In the genomic region with DNA sequence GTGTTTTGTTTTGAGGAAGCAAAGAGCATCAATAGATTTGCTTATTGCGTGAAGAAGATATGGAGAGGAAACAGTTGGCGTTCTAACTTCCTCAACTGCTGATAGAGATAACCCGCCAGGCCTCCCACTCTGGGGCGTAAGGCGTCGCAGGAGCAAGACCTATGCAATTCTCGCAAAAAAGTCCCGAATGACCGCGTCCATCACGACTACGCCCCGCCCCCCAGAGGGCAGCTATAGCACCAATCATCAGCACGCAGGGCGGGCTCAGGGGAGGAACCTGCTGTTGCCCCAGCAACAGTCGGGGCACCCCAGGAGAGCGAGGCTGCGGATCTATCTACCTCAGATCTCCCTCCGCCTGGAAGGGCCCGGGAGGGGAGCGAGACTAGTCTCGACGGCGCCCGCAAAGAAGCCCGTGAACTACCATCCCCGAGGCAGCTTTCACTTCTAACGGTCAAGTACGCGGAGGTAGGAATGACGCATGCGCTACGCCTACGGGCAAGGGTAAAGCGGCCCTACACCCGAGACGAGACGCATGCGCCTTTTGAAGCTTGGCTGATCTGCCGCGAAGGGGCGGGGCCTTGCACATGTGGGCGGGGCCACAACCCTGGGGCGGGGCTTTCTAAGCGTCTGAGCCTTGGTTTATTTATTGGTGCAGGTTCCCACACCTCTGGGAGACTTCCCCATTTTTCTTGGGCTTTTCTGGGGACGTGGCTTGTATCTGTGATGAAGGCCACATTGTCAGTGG, we compare ENCODE assay signal across 8 mouse cellular contexts. TPM values are rescaled to one million over a fixed set of nuclear protein-coding genes. Genes with fewer than 3 reads are reported as not detected.
DNase-seq lines count a peak whose midpoint lies in the region; ATAC-seq and TF ChIP-seq lines count a peak whose summit lies in the region.

Gene B9d2 (plus strand): TSS at position 267 of the 745 bp plus-strand sequence.

- no peaks in the 10 kb centered on the region for H3K9me3 ChIP-seq in G1E (replicated peaks)
- no peaks in the 10 kb centered on the region for H3K9me3 ChIP-seq in forebrain, postnatal 0 days (ENCODE audit: low read length)
- H3K9me3 ChIP-seq in lung, embryonic 15.5 days: no peaks in the 10 kb centered on the region

- H3K36me3 ChIP-seq in G1E (replicated peaks): peaks cover 36% of the 10 kb centered on the region
- no peaks in the 10 kb centered on the region for H3K36me3 ChIP-seq in forebrain, postnatal 0 days (ENCODE audit: insufficient read depth)
- no peaks in the 10 kb centered on the region for H3K36me3 ChIP-seq in lung, embryonic 15.5 days

- peak within 1 kb of the TSS; percentile 77 for H3K4me3 ChIP-seq in G1E (ENCODE audit: low read depth, low read length)
- peak within 1 kb of the TSS; percentile 56 for H3K4me3 ChIP-seq in forebrain, postnatal 0 days (ENCODE audit: low read depth, low read length)
- peak within 1 kb of the TSS; percentile 54 for H3K4me3 ChIP-seq in lung, embryonic 15.5 days

- TF ChIP-seq CTCF in G1E (IDR thresholded peaks at IDR 0.05; ENCODE audit: low read depth, low read length): no peak
- peak; percentile 37 for TF ChIP-seq CTCF in forebrain, postnatal 0 days (IDR thresholded peaks at IDR 0.05; ENCODE audit: low read depth)

- under 1% methylated on average over 46 of the region's 46 CpGs for WGBS in forebrain, postnatal 0 days
- WGBS in lung, embryonic 15.5 days: under 1% methylated on average over 46 of the region's 46 CpGs

- H3K27me3 ChIP-seq in G1E (ENCODE audit: insufficient read depth, low read length): no peaks in the 10 kb centered on the region
- H3K27me3 ChIP-seq in forebrain, postnatal 0 days (ENCODE audit: insufficient read depth, low read length): 0 out of 2 replicates have a peak, but pooled peaks cover under 1% of the 10 kb centered on the region
- H3K27me3 ChIP-seq in lung, embryonic 15.5 days: peaks cover 8% of the 10 kb centered on the region

- peaks cover 73% of the 10 kb centered on the region for H3K4me1 ChIP-seq in G1E (ENCODE audit: insufficient read depth, low read depth, low read length)
- peaks cover 16% of the 10 kb centered on the region for H3K4me1 ChIP-seq in forebrain, postnatal 0 days (ENCODE audit: insufficient read depth)
- H3K4me1 ChIP-seq in lung, embryonic 15.5 days: peaks cover 25% of the 10 kb centered on the region

- peak; percentile 62 for ATAC-seq in G1E (ENCODE audit: extremely low read depth, insufficient number of reproducible peaks, low FRiP score, poor library complexity, severe bottlenecking)
- ATAC-seq in forebrain, postnatal 0 days: peak; percentile 96
- ATAC-seq in lung, embryonic 15.5 days (ENCODE audit: borderline replicate concordance, extremely low read depth, low FRiP score, low TSS enrichment): peak; percentile 96

- peak within 1 kb of the TSS; percentile 91 for H3K27ac ChIP-seq in forebrain, postnatal 0 days (ENCODE audit: low read depth, low read length)
- H3K27ac ChIP-seq in lung, embryonic 15.5 days: peak within 1 kb of the TSS; percentile 86

- H3K9ac ChIP-seq in forebrain, postnatal 0 days: peak within 1 kb of the TSS; percentile 63
- peak within 1 kb of the TSS; percentile 40 for H3K9ac ChIP-seq in lung, embryonic 15.5 days

- peak within 1 kb of the TSS; percentile 49 for H3K4me2 ChIP-seq in forebrain, postnatal 0 days (ENCODE audit: low read depth)
- H3K4me2 ChIP-seq in lung, embryonic 15.5 days: peak within 1 kb of the TSS; percentile 57

- peak; percentile 85 for DNase-seq in G1E (ENCODE audit: low spot score)
- peak; percentile 90 to 91 for DNase-seq in cerebellum, adult 18-20 months
- peak; percentile 96 for DNase-seq in forebrain, postnatal 0 days
- peak; percentile 97 for DNase-seq in heart, postnatal 4 days
- peak; percentile 92 to 94 for DNase-seq in layer of hippocampus, adult 8-10 months (ENCODE audit: low spot score in 2 of 2)
- peak; percentile 88 for DNase-seq in ovary, adult 18-20 months (ENCODE audit: low spot score)
- DNase-seq in thymus, postnatal 0 days (ENCODE audit: low spot score): peak; percentile 97

RNA-seq across cellular contexts. Expression of gene B9d2, which starts in this region (rescaled TPM):
- total RNA-seq in G1E (2014; fragmentation: Nextera tagmentation): 21.1 and 26.3 TPM in 2 replicates
- total RNA-seq in G1E (2017): 49.8 and 65.1 TPM in 2 replicates
- 119 and 131 TPM in 2 replicates for polyA plus RNA-seq in G1E (2012)
- total RNA-seq in forebrain, postnatal 0 days (2014; rRNA removed): 15.7 and 15.8 TPM in 2 replicates
- polyA plus RNA-seq in forebrain, postnatal 0 days (2015; fragmentation: Nextera tagmentation; extraction: Ambion mirVana): 58.2 and 60.1 TPM in 2 replicates
- 10 to 100 TPM; 15.5 to 16.4 TPM for total RNA-seq in heart, postnatal 4 days (2021)
- 10 to 100 TPM; 21.0 to 23.9 (median 21.8) TPM for total RNA-seq in layer of hippocampus, adult 8-10 months (2022)
- 26.8 and 30.9 TPM in 2 replicates for polyA plus RNA-seq in lung, embryonic 15.5 days (2015; fragmentation: Nextera tagmentation; extraction: Ambion mirVana)
- polyA plus RNA-seq in thymus, postnatal 0 days (2015; fragmentation: Nextera tagmentation; extraction: Ambion mirVana): 67.9 and 68.3 TPM in 2 replicates

Comparison
In these comparisons a context has a peak if more than half of its experiments do, and no peak if none do; other contexts are left out.
1. Peak in every context shown above with its lines: DNase-seq, ATAC-seq, H3K4me3 ChIP-seq and H3K27ac ChIP-seq.